8 mouse cellular contexts compared by ENCODE assay signal in genomic region chr11:97309911-97310571, GRCm38 (mm10). TPM values are rescaled to one million over a fixed set of nuclear protein-coding genes. Genes with fewer than 3 reads are reported as not detected.
DNase-seq lines count a peak whose midpoint lies in the region; ATAC-seq and TF ChIP-seq lines count a peak whose summit lies in the region.

No protein-coding gene starts in this region.

- no peaks in the 10 kb centered on the region for H3K27me3 ChIP-seq in CH12.LX (replicated peaks)
- no peaks in the 10 kb centered on the region for H3K27me3 ChIP-seq in forebrain, embryonic 14.5 days (replicated peaks; ENCODE audit: control insufficient read depth, insufficient read depth, low read length)
- H3K27me3 ChIP-seq in neural tube, embryonic 14.5 days (ENCODE audit: control insufficient read depth, insufficient read depth, low read length), result no peaks in the 10 kb centered on the region
- H3K27me3 ChIP-seq in thymus, adult 2 months (ENCODE audit: control insufficient read depth, insufficient read depth, low read length), result no peaks in the 10 kb centered on the region; the same call in 1 of the 2 replicates

- H3K9ac ChIP-seq in CH12.LX (ENCODE audit: insufficient read depth, low read depth), result peak overlapping the region; percentile 88
- H3K9ac ChIP-seq in forebrain, embryonic 14.5 days (ENCODE audit: low read length), result peak overlapping the region; percentile 62
- peak overlapping the region; percentile 39; the same call in 1 of the 2 replicates for H3K9ac ChIP-seq in neural tube, embryonic 14.5 days (replicated peaks; ENCODE audit: low read depth, low read length)

- in situ Hi-C loops in CH12.LX (cut with MboI; ENCODE audit: low pct_ligation_motif_present, low pct_unique_long_range_greater_than_20kb, low sequenced_read_pairs), result loop anchor here (5.0 kb wide), 1 partner anchor 33 kb away; no protein-coding TSS in a partner anchor

- WGBS in forebrain, embryonic 14.5 days, result under 1% methylated on average over 25 of the region's 25 CpGs
- under 1% methylated on average over 25 of the region's 25 CpGs for WGBS in large intestine, adult 2 months
- under 1% methylated on average over 25 of the region's 25 CpGs for WGBS in neural tube, embryonic 14.5 days
- under 1% methylated on average over 25 of the region's 25 CpGs for WGBS in thymus, adult 2 months

- peak overlapping the region; percentile 63 for H3K4me2 ChIP-seq in CH12.LX (ENCODE audit: insufficient read depth, low read depth, poor library complexity, severe bottlenecking)
- H3K4me2 ChIP-seq in forebrain, embryonic 14.5 days (ENCODE audit: low read length), result peak overlapping the region; percentile 76
- peak overlapping the region; percentile 69 for H3K4me2 ChIP-seq in neural tube, embryonic 14.5 days (ENCODE audit: low read depth, low read length)

- peak; percentile 58; the same call in 1 of the 2 replicates for TF ChIP-seq EP300 in CH12.LX (IDR thresholded peaks at IDR 0.05; ENCODE audit: low read length)

- peak; percentile 91 for TF ChIP-seq RAD21 in CH12.LX (IDR thresholded peaks at IDR 0.05; ENCODE audit: low read depth, low read length)

- TF ChIP-seq POLR2A in CH12.LX (IDR thresholded peaks at IDR 0.05; ENCODE audit: low read depth, low read length), result peak; percentile 70
- no peak for TF ChIP-seq POLR2A in thymus, adult 2 months (IDR thresholded peaks at IDR 0.05; ENCODE audit: control insufficient read depth, extremely low read depth, insufficient read depth, low read length, poor library complexity)

- no peaks in the 10 kb centered on the region for H3K9me3 ChIP-seq in CH12.LX (replicated peaks; ENCODE audit: low read length)
- no peaks in the 10 kb centered on the region for H3K9me3 ChIP-seq in forebrain, embryonic 14.5 days (replicated peaks; ENCODE audit: control insufficient read depth, low read length)
- no peaks in the 10 kb centered on the region for H3K9me3 ChIP-seq in neural tube, embryonic 14.5 days (ENCODE audit: control insufficient read depth, low read length)

- DNase-seq in CH12.LX (ENCODE audit: extremely low read depth), result peak; percentile 96
- DNase-seq in c-Kit-positive CD71-negative TER-119-negative erythroid progenitor cells, embryonic 14.5 days (ENCODE audit: low read depth), result peak; percentile 60
- peak; percentile 94 for DNase-seq in forebrain, embryonic 14.5 days (ENCODE audit: low spot score)
- DNase-seq in heart, postnatal 14 days, result peak; percentile 71 to 77
- peak; percentile 67 for DNase-seq in large intestine, adult 2 months (ENCODE audit: low read depth, low spot score)
- peak; percentile 83 to 87 for DNase-seq in lung, adult 18-20 months
- peak; percentile 64 for DNase-seq in thymus, adult 2 months

- peaks cover 0 to 23% of the 10 kb centered on the region in 2 experiments; a peak in 2 of 4 replicates for H3K4me1 ChIP-seq in CH12.LX (ENCODE audit: control insufficient read depth in 1 of 2, insufficient read depth in 2 of 2)
- H3K4me1 ChIP-seq in forebrain, embryonic 14.5 days (ENCODE audit: control insufficient read depth, insufficient read depth, low read length), result peaks cover 9% of the 10 kb centered on the region
- peaks cover 5% of the 10 kb centered on the region; the same call in 1 of the 2 replicates for H3K4me1 ChIP-seq in neural tube, embryonic 14.5 days (ENCODE audit: control insufficient read depth, insufficient read depth, low read length)
- H3K4me1 ChIP-seq in thymus, adult 2 months (replicated peaks; ENCODE audit: control insufficient read depth, insufficient read depth, low read length), result peaks cover 9% of the 10 kb centered on the region

- no peaks in the 10 kb centered on the region for H3K79me2 ChIP-seq in CH12.LX (replicated peaks; ENCODE audit: control insufficient read depth, extremely low read depth, insufficient read depth, poor library complexity, severe bottlenecking)

- dilution Hi-C loops in CH12.LX (cut with MboI; ENCODE audit: extremely low pct_ligation_motif_present, extremely low pct_unique_long_range_greater_than_20kb, low sequenced_read_pairs), result no loop called here

- H3K36me3 ChIP-seq in CH12.LX (replicated peaks in 1 of 2; ENCODE audit: control insufficient read depth in 1 of 2, insufficient read depth in 1 of 2, low read length in 1 of 2), result no peaks in the 10 kb centered on the region
- no peaks in the 10 kb centered on the region for H3K36me3 ChIP-seq in forebrain, embryonic 14.5 days (ENCODE audit: control insufficient read depth, insufficient read depth, low read length)
- H3K36me3 ChIP-seq in neural tube, embryonic 14.5 days (ENCODE audit: control insufficient read depth, insufficient read depth, low read length), result no peaks in the 10 kb centered on the region
- no peaks in the 10 kb centered on the region for H3K36me3 ChIP-seq in thymus, adult 2 months (ENCODE audit: control insufficient read depth, insufficient read depth, low read length)

- peak; percentile 79 for ATAC-seq in forebrain, embryonic 14.5 days
- ATAC-seq in neural tube, embryonic 14.5 days (ENCODE audit: low read depth), result peak; percentile 65

- peak overlapping the region; percentile 68 to 78 (median 69) for H3K4me3 ChIP-seq in CH12.LX (replicated peaks in 1 of 3; ENCODE audit: low read depth in 2 of 3, low read length in 2 of 3, poor library complexity in 1 of 3)
- peak overlapping the region; percentile 32 for H3K4me3 ChIP-seq in forebrain, embryonic 14.5 days (ENCODE audit: low read depth, low read length)
- H3K4me3 ChIP-seq in neural tube, embryonic 14.5 days (ENCODE audit: low read depth, low read length), result peak overlapping the region; percentile 28
- H3K4me3 ChIP-seq in thymus, adult 2 months (ENCODE audit: control insufficient read depth, insufficient read depth, low read length), result peak overlapping the region; percentile 22

- peak overlapping the region; percentile 76 for H3K27ac ChIP-seq in CH12.LX (ENCODE audit: insufficient read depth, low read depth)
- H3K27ac ChIP-seq in forebrain, embryonic 14.5 days (ENCODE audit: low read depth, low read length), result no peak overlapping the region
- H3K27ac ChIP-seq in neural tube, embryonic 14.5 days (ENCODE audit: low read depth, low read length), result no peak overlapping the region
- H3K27ac ChIP-seq in thymus, adult 2 months (ENCODE audit: control insufficient read depth, insufficient read depth, low read length), result no peak overlapping the region

- intact Hi-C loops in heart, postnatal 14 days (cut with DNase I), result loop anchor here (5.0 to 10.0 kb wide), 3 partner anchors 45 to 113 kb away; no protein-coding TSS in a partner anchor

- peak in 1 of 2 experiments; percentile 98; a peak in 3 of 4 replicates for TF ChIP-seq CTCF in CH12.LX (conservative IDR thresholded peaks at IDR 0.05 in 1 of 2, IDR thresholded peaks at IDR 0.05 in 1 of 2; ENCODE audit: low read depth in 2 of 2, low read length in 2 of 2)
- TF ChIP-seq CTCF in thymus, adult 2 months (IDR thresholded peaks at IDR 0.05; ENCODE audit: borderline replicate concordance, control insufficient read depth, extremely low read depth, insufficient read depth, low read length, poor library complexity), result peak; percentile 69; the same call in 1 of the 2 replicates

TF ChIP-seq in CH12.LX, 34 proteins besides CTCF, POLR2A, EP300 and RAD21 (continues in another document):
- peak; percentile 46 for TF ChIP-seq CHD2 (IDR thresholded peaks at IDR 0.05; ENCODE audit: low read length)
- TF ChIP-seq GABPA (IDR thresholded peaks at IDR 0.05; ENCODE audit: insufficient replicate concordance, low read depth, low read length), result no peak
- TF ChIP-seq MXI1 (IDR thresholded peaks at IDR 0.05; ENCODE audit: low read depth, low read length), result peak; percentile 57
- peak; percentile 54; the same call in 1 of the 2 replicates for TF ChIP-seq NRF1 (IDR thresholded peaks at IDR 0.05; ENCODE audit: low read depth, low read length)
- no peak for TF ChIP-seq ZKSCAN1 (IDR thresholded peaks at IDR 0.05; ENCODE audit: borderline replicate concordance, low read depth, low read length)
- peak; percentile 76; the same call in 1 of the 2 replicates for TF ChIP-seq TBP (conservative IDR thresholded peaks at IDR 0.05; ENCODE audit: low read depth, low read length)

RNA-seq across cellular contexts. Expression of gene Mrpl45, which starts 5.5 kb away (rescaled TPM):
- total RNA-seq in CH12.LX (2012; rRNA removed) (101 and 106 TPM in 2 replicates), CH12.LX (2014; rRNA removed) (153 and 158 TPM in 2 replicates)
- 123 and 124 TPM in 2 replicates for polyA plus RNA-seq in CH12.LX (2012; ENCODE audit: insufficient read length, low read depth)
- 42.2 and 43.4 TPM in 2 replicates for polyA plus RNA-seq in forebrain, embryonic 14.5 days (2014; fragmentation: Nextera tagmentation; extraction: Ambion mirVana)
- total RNA-seq in heart, postnatal 14 days (2021), result 10 to 100 TPM; 42.7 to 51.2 TPM
- polyA plus RNA-seq in large intestine, adult 2 months (2012; rRNA removed), result 16.5 and 17.5 TPM in 2 replicates
- polyA plus RNA-seq in neural tube, embryonic 14.5 days (2014; fragmentation: Nextera tagmentation; extraction: Ambion mirVana), result 43.9 and 44.0 TPM in 2 replicates
- 13.2 and 14.1 TPM in 2 replicates for polyA plus RNA-seq in thymus, adult 2 months (2012; rRNA removed)

RNA-seq across cellular contexts. Expression of gene Npepps, which starts 29.6 kb away (rescaled TPM):
- total RNA-seq in CH12.LX (2012; rRNA removed), result 37.6 and 42.5 TPM in 2 replicates
- total RNA-seq in CH12.LX (2014; rRNA removed), result 29.8 and 33.8 TPM in 2 replicates
- polyA plus RNA-seq in CH12.LX (2012; ENCODE audit: insufficient read length, low read depth), result 50.8 and 56.3 TPM in 2 replicates
- 91.3 and 97.4 TPM in 2 replicates for polyA plus RNA-seq in forebrain, embryonic 14.5 days (2014; fragmentation: Nextera tagmentation; extraction: Ambion mirVana)
- 10 to 100 TPM; 65.4 to 70.8 TPM for total RNA-seq in heart, postnatal 14 days (2021)
- 33.8 and 48.1 TPM in 2 replicates for polyA plus RNA-seq in large intestine, adult 2 months (2012; rRNA removed)
- 137 and 157 TPM in 2 replicates for polyA plus RNA-seq in neural tube, embryonic 14.5 days (2014; fragmentation: Nextera tagmentation; extraction: Ambion mirVana)
- polyA plus RNA-seq in thymus, adult 2 months (2012; rRNA removed), result 36.9 and 42.9 TPM in 2 replicates

RNA-seq across cellular contexts. Expression of gene Gpr179, which starts 41.8 kb away (rescaled TPM):
- total RNA-seq in CH12.LX (2012; rRNA removed), result 0.04 and 0.08 TPM in 2 replicates
- total RNA-seq in CH12.LX (2014; rRNA removed), result not detected in 2 replicates
- polyA plus RNA-seq in CH12.LX (2012; ENCODE audit: insufficient read length, low read depth), result 0.03 and 0.05 TPM in 2 replicates
- 0.20 and 0.34 TPM in 2 replicates for polyA plus RNA-seq in forebrain, embryonic 14.5 days (2014; fragmentation: Nextera tagmentation; extraction: Ambion mirVana)
- total RNA-seq in heart, postnatal 14 days (2021), result under 1 TPM; 0.02 to 0.05 TPM
- 0.06 and 0.11 TPM in 2 replicates for polyA plus RNA-seq in large intestine, adult 2 months (2012; rRNA removed)
- polyA plus RNA-seq in neural tube, embryonic 14.5 days (2014; fragmentation: Nextera tagmentation; extraction: Ambion mirVana), result 0.49 and 0.71 TPM in 2 replicates
- polyA plus RNA-seq in thymus, adult 2 months (2012; rRNA removed), result 0.54 and 0.70 TPM in 2 replicates

RNA-seq across cellular contexts. Expression of gene Socs7, which starts 52.3 kb away (rescaled TPM):
- total RNA-seq in CH12.LX (2012; rRNA removed) (17.0 and 17.4 TPM in 2 replicates), CH12.LX (2014; rRNA removed) (10.2 and 11.9 TPM in 2 replicates)
- 14.2 and 15.1 TPM in 2 replicates for polyA plus RNA-seq in CH12.LX (2012; ENCODE audit: insufficient read length, low read depth)
- polyA plus RNA-seq in forebrain, embryonic 14.5 days (2014; fragmentation: Nextera tagmentation; extraction: Ambion mirVana), result 5.7 and 5.9 TPM in 2 replicates
- 10 to 100 TPM; 16.1 to 19.6 TPM for total RNA-seq in heart, postnatal 14 days (2021)
- 4.3 and 6.2 TPM in 2 replicates for polyA plus RNA-seq in large intestine, adult 2 months (2012; rRNA removed)
- polyA plus RNA-seq in neural tube, embryonic 14.5 days (2014; fragmentation: Nextera tagmentation; extraction: Ambion mirVana), result 6.3 and 6.7 TPM in 2 replicates
- 17.3 and 17.8 TPM in 2 replicates for polyA plus RNA-seq in thymus, adult 2 months (2012; rRNA removed)
